Mouse (Mus musculus) kidney, adult 2 months (tissue): ENCODE measurements around the gene Egfl7.

Experiments
- CTCF ChIP-seq: fragments of 200-500 bp; conservative IDR thresholded peaks from 2 replicates; pipeline ENCODE4 v1.5.1; 2011; ENCODE audit warnings: low read depth, mild to moderate bottlenecking, control low read depth, low read length, moderate library complexity, mixed read lengths; ENCODE audit not compliant: insufficient read depth, insufficient read length
- POLR2A ChIP-seq: fragments of 200-500 bp; IDR thresholded peaks from one replicate; pipeline ENCODE4 v1.6.1; 2011; ENCODE audit warnings: low read depth, low read length, control low read depth

DNA sequence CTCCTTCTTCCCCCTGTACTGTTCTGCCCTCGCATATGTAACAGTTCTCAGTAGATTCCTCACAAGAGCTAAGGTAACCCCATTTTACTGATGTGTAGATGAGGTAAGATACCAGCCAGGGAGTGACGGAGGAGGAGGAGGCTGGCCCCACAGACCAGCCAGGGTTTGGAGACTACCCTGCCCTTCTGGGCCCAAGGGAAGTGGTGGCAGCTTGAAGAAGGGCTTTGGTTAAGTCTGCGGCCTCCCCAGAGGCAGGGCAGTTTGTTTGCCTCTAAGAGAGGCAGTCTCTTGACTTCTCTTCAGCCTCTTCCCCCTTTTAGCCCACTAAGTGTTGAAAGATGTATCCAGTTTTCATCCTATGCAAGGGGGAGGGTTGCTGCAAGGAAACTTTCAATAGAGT is 26.8 kb downstream of the Egfl7 start:
- TF ChIP-seq POLR2A (no peak), CTCF (no peak)
